Mouse (Mus musculus) lung, postnatal 14 days (tissue): ENCODE results near the gene Hist1h2ai.
"Not testable (repeated sequence)": the region's sequence is repeated elsewhere in the genome, so short reads cannot be mapped to it uniquely, and the experiment has no call there.

ENCODE experiments used
- DNase-seq: peaks from one replicate; pipeline ENCODE4 v3.0.0; 2021

Gene Hist1h2ai

GRCm38 (mm10) chr13:21715864-21716539, at the start of gene Hist1h2ai, which contains the start of gene Hist1h2bl:
Gene Hist1h2ai (plus strand): TSS chr13:21716422.
Gene Hist1h2bl (minus strand): TSS chr13:21716143.
- peak; percentile 77 for DNase-seq

DNA sequence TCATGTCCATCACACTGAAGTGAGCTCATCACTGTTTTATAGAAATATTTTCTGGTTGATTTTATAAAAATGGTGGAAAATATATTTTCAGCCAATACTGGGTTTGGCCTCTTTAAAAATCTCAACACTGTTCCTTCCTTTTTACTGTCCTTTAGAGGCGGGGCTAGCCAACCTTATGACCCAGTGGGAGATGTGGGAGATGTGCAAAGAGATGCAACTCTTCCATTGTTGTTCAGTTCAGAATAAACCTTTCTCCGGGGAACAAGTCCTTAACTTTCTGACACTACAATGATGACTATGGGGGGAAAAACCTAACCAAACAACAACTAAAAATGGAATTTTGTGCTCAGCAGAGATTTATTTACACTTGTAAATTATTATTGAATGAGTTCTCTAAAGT, 38.9 kb upstream of the Hist1h2ai start, which contains the start of gene Olfr1360:
Olfr1360 (minus strand) TSS at position 101 of the 400 bp plus-strand sequence.
- DNase-seq = no peak

DNA sequence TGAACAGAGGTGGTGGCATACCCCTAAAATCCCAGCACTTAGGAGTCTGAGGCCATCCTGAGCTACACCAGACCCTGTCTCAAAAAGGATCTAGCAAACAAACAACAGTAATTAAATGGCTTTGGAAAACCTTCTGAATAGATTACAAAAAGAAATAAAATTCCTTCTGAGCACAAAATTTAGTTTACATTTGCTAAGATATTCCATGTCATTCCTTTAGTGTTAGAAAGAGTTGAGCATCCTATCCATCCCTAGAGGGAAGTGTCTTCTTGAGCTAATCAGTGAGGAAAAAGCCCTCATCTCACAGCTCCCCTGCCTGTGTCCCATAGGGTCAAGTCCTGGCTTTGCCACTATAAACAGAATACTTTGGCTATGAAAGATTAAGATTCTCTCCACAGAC, 18.4 kb upstream of the Hist1h2ai start, which contains the start of gene Olfr1359:
Olfr1359 (plus strand) TSS at position 301 of the 400 bp plus-strand sequence.
- no peak for DNase-seq

- DNase-seq = no peak
These were observed 9.6 kb upstream of the Hist1h2ai start for GRCm38 (mm10) chr13:21706669-21707068.

DNA sequence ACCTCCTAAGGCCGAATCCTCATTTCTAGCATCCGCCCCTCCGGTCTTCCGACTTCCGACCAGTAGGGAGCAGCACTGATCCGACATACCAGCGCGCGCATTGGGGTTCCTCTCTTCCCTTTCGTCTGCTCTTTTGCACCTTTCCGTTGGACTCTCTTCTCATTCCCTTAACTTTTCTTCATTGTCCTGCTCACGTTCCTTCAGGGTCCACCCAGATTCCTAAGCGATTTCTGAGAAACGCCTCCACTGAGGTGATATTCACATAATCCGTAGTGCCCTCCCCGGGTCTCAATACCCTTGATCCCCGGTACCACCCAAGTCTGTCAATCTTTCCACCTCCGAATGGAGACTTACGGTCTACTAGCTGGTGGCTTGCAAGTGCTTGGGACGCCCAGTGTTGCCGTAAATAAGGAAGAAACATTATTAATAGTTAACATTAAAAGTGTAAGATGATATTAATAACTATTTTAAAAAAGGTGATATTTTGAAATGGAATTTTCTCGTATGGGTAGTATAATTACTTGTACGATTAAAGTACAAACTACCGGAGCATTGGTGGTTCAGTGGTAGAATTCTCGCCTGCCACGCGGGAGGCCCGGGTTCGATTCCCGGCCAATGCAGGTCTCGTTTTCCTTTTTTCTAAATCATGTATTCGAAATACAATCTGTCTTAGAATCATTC, 6.1 kb upstream of the Hist1h2ai start:
- DNase-seq = peak; percentile 93

- DNase-seq = peak; percentile 83
These were observed 5.2 kb upstream of the Hist1h2ai start for GRCm38 (mm10) chr13:21710821-21711525.

DNA sequence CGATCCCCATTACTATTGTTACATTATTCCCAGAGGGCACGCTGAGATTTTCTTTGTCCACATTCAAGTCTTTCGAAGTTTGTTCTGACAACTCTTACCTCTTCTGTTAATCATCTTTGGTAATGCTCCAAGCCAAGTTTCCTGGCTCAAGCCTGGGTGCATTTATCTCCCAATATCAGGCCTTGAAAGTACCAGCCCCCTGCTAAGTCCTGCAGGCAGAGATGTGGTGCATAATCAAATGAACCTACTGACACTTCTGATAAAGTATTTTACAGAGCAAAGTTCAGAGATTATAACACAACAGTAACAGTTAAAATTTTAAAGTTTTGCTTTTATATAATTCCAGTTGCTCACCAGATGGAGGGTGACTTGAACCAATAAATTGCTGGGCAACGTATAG, 4.5 kb upstream of the Hist1h2ai start:
- no peak for DNase-seq

DNA sequence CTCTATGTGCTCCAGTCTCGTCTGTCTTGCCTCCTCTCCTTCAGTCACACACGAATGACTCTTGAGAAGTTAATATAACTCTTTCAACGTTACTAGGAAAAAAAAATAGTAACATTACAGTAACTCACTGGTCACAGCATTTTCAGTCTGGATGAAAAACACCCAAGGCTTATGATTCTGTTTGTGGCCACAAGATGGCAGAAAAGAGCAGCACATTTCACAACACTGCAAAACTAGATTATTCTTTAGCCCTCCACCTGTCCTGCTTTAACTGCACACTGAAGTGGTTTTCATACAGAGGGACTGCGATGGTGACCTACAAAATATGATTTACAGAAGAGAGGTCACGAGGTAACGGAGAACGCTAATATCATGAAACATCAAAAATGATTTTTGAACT, 1.5 kb upstream of the Hist1h2ai start:
- DNase-seq = peak; percentile 62

GRCm38 (mm10) chr13:21715131-21715863, 925 bp upstream of the Hist1h2ai start:
- no peak for DNase-seq

DNA sequence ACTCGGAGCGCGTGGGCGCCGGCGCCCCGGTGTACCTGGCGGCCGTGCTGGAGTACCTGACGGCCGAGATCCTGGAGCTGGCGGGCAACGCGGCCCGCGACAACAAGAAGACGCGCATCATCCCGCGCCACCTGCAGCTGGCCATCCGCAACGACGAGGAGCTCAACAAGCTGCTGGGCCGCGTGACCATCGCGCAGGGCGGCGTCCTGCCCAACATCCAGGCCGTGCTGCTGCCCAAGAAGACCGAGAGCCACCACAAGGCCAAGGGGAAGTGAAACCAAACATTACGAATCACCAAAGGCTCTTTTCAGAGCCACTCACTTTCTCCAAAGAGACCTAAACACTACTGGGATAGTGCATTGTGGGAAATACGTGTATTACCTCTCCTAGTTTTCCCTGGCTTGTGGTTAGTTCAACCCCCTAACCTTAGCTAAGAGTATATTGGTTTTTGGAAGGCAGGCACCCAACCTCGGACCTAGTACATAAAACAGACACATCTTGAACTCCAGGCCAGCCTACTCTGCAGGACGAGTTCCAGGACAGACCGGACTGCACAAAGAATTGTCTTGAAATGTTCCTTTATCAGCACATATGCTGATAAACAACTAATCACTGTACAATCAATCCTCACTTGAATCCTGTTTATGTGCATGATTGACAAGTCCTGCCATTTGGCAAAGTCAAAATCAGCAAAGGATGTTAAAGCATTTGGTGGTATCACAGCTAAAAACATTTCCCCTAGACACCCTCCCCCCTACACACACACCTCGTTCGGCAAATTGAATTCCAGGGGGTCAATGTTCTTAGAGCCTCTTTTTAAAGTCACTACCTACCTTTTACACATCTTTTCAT, 544 bp downstream of the Hist1h2ai start:
- DNase-seq = not testable (repeated sequence)

DNA sequence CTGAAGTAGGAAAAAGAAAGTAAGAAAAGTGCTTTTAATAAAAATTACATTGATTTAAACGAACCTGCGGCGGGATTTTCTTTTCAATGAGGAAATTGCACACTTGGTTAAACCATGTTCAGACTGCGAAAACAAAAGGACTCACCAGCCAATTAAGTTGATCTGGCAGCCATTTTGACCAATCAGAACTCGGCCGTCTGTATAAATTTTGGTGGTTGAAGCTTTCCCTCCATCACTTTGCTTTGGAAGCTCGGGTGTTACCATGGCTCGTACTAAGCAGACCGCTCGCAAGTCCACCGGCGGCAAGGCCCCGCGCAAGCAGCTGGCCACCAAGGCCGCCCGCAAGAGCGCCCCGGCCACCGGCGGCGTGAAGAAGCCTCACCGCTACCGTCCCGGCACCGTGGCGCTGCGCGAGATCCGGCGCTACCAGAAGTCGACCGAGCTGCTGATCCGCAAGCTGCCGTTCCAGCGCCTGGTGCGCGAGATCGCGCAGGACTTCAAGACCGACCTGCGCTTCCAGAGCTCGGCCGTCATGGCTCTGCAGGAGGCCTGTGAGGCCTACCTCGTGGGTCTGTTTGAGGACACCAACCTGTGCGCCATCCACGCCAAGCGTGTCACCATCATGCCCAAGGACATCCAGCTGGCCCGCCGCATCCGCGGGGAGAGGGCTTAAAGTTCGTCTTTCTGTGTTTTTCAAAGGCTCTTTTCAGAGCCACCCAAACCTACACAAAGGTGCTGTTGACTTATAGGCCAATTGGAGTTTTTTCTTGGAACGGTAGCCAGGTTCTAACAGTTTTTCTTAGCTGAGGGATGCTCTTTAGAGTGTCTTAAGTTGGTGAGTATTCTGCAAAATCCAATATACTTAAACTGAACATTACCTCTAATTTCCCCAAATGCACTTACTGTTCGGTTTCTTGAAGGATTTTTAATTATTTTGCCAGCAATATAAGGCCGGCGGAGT, 1.5 kb downstream of the Hist1h2ai start, which contains the start of gene Hist1h3h:
Hist1h3h (plus strand) TSS at position 263 of the 961 bp plus-strand sequence.
- peak; percentile 79 for DNase-seq

DNA sequence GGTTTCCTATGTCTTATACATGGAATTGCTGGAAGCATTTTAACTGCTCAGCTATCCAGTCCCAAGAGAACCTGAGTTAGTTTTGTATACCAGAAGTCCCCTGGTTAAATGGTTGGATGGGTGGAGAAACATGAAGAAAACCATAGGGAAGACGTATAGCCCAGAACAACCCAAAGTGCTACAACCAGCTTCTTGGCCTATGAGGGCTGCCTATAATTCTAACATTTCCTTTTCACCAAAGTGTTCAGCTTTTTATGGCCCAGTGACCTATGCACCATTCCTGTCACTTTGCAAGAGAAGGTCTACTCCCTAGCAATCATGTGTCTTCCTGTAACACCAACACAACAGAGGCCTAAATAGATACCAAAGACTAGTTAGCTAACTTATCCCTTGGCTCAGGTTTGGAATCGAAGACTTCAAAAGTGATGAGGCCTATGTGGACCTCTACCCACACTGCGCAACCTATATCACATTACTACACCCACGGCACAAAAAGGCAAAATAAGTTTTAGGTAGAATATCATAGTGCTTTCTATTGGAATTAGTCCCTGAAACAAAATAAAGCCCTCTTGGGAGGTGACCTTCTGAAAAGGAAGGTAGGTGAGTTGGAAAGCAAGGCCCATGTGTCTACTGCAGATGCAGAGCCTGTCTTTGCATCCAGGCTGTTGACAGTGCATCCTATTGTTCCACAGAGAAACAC, 2.3 kb downstream of the Hist1h2ai start:
- DNase-seq = no peak

DNA sequence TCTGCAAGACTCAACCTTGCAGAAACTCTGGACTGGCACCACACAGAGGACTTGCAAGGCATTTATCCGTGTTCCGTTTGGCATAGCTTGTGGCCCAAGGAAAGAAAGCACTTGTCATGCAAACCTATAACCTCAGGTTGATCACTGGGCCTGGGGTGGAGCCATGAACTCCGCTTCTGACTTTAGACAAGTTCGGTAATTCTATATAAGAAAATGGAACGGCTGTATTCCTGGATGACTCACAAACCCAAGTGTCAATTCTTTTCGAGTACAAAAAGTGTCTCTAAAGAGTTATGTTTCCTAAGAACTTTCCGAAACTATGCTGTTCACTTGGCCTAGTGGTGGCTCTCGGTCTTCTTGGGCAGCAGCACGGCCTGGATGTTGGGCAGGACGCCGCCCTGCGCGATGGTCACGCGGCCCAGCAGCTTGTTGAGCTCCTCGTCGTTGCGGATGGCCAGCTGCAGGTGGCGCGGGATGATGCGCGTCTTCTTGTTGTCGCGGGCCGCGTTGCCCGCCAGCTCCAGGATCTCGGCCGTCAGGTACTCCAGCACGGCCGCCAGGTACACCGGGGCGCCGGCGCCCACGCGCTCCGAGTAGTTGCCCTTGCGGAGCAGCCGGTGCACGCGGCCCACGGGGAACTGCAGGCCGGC, 5.0 kb downstream of the Hist1h2ai start:
- DNase-seq = not testable (repeated sequence)

DNA sequence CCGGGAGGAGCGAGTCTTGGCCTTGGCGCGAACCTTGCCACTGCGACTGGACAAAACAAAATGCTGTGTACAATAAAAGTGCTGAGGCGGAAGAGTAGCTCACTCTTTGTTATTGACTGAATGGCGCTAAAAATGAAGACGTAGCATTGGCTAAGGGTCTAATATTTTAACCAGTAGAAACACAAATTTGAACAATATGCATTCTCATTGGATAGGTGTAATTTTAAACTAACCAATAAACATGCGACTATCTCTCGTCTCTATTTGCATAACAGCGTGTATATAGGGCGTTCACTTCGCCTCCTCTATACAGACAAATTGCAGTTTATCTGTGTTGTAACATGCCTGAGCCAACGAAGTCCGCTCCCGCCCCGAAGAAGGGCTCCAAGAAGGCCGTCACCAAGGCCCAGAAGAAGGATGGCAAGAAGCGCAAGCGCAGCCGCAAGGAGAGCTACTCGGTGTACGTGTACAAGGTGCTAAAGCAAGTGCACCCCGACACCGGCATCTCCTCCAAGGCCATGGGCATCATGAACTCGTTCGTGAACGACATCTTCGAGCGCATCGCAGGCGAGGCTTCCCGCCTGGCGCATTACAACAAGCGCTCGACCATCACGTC, 5.6 kb downstream of the Hist1h2ai start, which contains the start of gene Hist1h2bm:
Hist1h2bm (plus strand) TSS at position 288 of the 616 bp plus-strand sequence.
- DNase-seq = peak; percentile 57

GRCm38 (mm10) chr13:21722373-21722925, 6.2 kb downstream of the Hist1h2ai start:
- no peak for DNase-seq

- DNase-seq = no peak
These were observed 7.0 kb downstream of the Hist1h2ai start for GRCm38 (mm10) chr13:21722993-21723836.

- DNase-seq = no peak
These were observed 11.8 kb downstream of the Hist1h2ai start for GRCm38 (mm10) chr13:21727948-21728572.
